Mouse (Mus musculus) lung, embryonic 16.5 days (tissue): ENCODE results near the gene Aoc1. TPM values are rescaled to one million over a fixed set of nuclear protein-coding genes. Genes with fewer than 3 reads are reported as not detected.
"Not testable (repeated sequence)": the region's sequence is repeated elsewhere in the genome, so short reads cannot be mapped to it uniquely, and the experiment has no call there.

Experiments used
- ATAC-seq: fragments of 200-750 bp; cut with Nextera tagmentation; 2 replicates; pipeline ENCODE4 v1.8.0; 2017; ENCODE audit warnings: low read depth, mild to moderate bottlenecking, moderate library complexity
- H3K27ac ChIP-seq: fragments of 300-500 bp; sonication (generic); 2 replicates; pipeline ENCODE4 v1.5.1; 2014; ENCODE audit warnings: mild to moderate bottlenecking, control low read depth, low read length
- H3K27me3 ChIP-seq: fragments of 300-500 bp; sonication (generic); 2 replicates; pipeline ENCODE4 v1.6.1; 2014; ENCODE audit warnings: low read depth, low read length, mixed read lengths; ENCODE audit not compliant: control insufficient read depth, insufficient read depth
- H3K36me3 ChIP-seq: fragments of 300-500 bp; sonication (generic); 2 replicates; pipeline ENCODE4 v1.6.1; 2014; ENCODE audit warnings: low read length; ENCODE audit not compliant: control insufficient read depth, insufficient read depth
- H3K4me1 ChIP-seq: fragments of 300-500 bp; sonication (generic); replicated peaks from 2 replicates; pipeline ENCODE4 v1.6.1; 2014; ENCODE audit warnings: low read length, mixed read lengths; ENCODE audit not compliant: control insufficient read depth, insufficient read depth
- H3K4me2 ChIP-seq: fragments of 300-500 bp; sonication (generic); 2 replicates; pipeline ENCODE4 v1.6.1; 2014; ENCODE audit warnings: low read depth, low read length, control low read depth
- H3K4me3 ChIP-seq: fragments of 300-500 bp; sonication (generic); 2 replicates; pipeline ENCODE4 v1.5.1; 2014; ENCODE audit warnings: mild to moderate bottlenecking, low read length, control low read depth
- H3K9ac ChIP-seq: fragments of 300-500 bp; sonication (generic); 2 replicates; pipeline ENCODE4 v1.6.1; 2014; ENCODE audit warnings: low read length, control low read depth
- H3K9me3 ChIP-seq: fragments of 300-500 bp; sonication (generic); 2 replicates; pipeline ENCODE4 v1.6.1; 2016; ENCODE audit warnings: low read length; ENCODE audit not compliant: control insufficient read depth
- WGBS: fragments of 180-500 bp; shearing (Covaris S2); extraction: QIAGEN DNeasy Blood & Tissue Kit; methylation state at CpG from one replicate; pipeline ENCODE4 v1.1.7; 2014; 5-methylcytosine and 5-hydroxymethylcytosine counted together
- polyA plus RNA-seq: library from polyadenylated mRNA; unstranded; fragments of >200 nt; fragmentation: Nextera tagmentation; extraction: Ambion mirVana; gene quantifications from 2 replicates; pipeline ENCODE4 v1.2.1, GENCODE M21; 2015

The Aoc1 gene
- polyA plus RNA-seq, 1 experiment from 2014 or later: not detected

- H3K27ac ChIP-seq, ATAC-seq, H3K36me3 ChIP-seq, H3K4me3 ChIP-seq, H3K9me3 ChIP-seq, H3K4me1 ChIP-seq, H3K9ac ChIP-seq, H3K27me3 ChIP-seq, H3K4me2 ChIP-seq: not testable (repeated sequence)
- 48% methylated on average over 1 of the region's 1 CpGs for WGBS
Measured at GRCm38 (mm10) chr6:48866355-48866950, 6.2 kb upstream of the Aoc1 start.

DNA sequence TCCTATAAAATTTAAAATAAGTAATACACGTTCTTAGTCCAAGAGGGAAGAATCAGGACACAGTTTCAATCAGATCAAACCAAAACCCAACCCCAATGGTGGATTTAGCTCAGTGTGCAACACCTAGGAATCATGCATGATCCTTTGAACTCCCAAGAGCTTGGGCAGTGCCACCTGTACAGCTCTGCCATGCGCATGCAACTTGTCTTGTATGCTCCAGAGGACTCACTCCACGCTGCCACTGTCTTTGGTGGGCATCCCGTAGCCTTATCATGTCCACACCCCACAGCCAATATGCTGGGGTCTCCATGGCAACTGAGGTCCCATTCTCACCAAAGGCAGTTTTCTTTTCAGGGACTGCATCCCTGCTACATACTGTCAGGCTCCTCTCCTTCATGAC is 5.5 kb upstream of the Aoc1 start:
- WGBS: 60% methylated on average over 4 of the region's 4 CpGs
- H3K9me3 ChIP-seq: no peaks in the 10 kb centered on the region
- H3K36me3 ChIP-seq: no peaks in the 10 kb centered on the region
- no peaks in the 10 kb centered on the region for H3K27me3 ChIP-seq
- H3K4me3 ChIP-seq: no peak overlapping the region
- no peak overlapping the region for H3K4me2 ChIP-seq
- no peak overlapping the region for H3K9ac ChIP-seq
- H3K27ac ChIP-seq: no peak overlapping the region
- no peak for ATAC-seq
- H3K4me1 ChIP-seq: no peaks in the 10 kb centered on the region; the same call in 1 of the 2 replicates

GRCm38 (mm10) chr6:48869774-48870173 is 2.9 kb upstream of the Aoc1 start:
- Histone ChIP-seq H3K27ac (no peak overlapping the region), H3K27me3 (no peaks in the 10 kb centered on the region), H3K9ac (no peak overlapping the region), H3K4me1 (no peaks in the 10 kb centered on the region), H3K4me3 (no peak overlapping the region), H3K36me3 (no peaks in the 10 kb centered on the region), H3K9me3 (no peaks in the 10 kb centered on the region), H3K4me2 (no peak overlapping the region)
- 49% methylated on average over 2 of the region's 2 CpGs for WGBS
- ATAC-seq: no peak

- Histone ChIP-seq H3K4me3 (no peak overlapping the region), H3K4me2 (no peak overlapping the region), H3K4me1 (no peaks in the 10 kb centered on the region), H3K27ac (no peak overlapping the region), H3K36me3 (no peaks in the 10 kb centered on the region), H3K9ac (no peak overlapping the region), H3K9me3 (no peaks in the 10 kb centered on the region), H3K27me3 (no peaks in the 10 kb centered on the region)
- WGBS: 75% methylated on average over 4 of the region's 4 CpGs
- ATAC-seq: no peak
Measured at GRCm38 (mm10) chr6:48874576-48874975, 1.9 kb downstream of the Aoc1 start.

GRCm38 (mm10) chr6:48875515-48875914 is 2.8 kb downstream of the Aoc1 start:
- no peak for ATAC-seq
- no peaks in the 10 kb centered on the region for H3K4me1 ChIP-seq
- H3K9ac ChIP-seq: no peak overlapping the region
- H3K36me3 ChIP-seq: no peaks in the 10 kb centered on the region
- H3K9me3 ChIP-seq: no peaks in the 10 kb centered on the region
- no peak overlapping the region for H3K4me2 ChIP-seq
- H3K4me3 ChIP-seq: no peak overlapping the region
- no peaks in the 10 kb centered on the region for H3K27me3 ChIP-seq
- no peak overlapping the region for H3K27ac ChIP-seq
- WGBS: 79% methylated on average over 6 of the region's 6 CpGs

DNA sequence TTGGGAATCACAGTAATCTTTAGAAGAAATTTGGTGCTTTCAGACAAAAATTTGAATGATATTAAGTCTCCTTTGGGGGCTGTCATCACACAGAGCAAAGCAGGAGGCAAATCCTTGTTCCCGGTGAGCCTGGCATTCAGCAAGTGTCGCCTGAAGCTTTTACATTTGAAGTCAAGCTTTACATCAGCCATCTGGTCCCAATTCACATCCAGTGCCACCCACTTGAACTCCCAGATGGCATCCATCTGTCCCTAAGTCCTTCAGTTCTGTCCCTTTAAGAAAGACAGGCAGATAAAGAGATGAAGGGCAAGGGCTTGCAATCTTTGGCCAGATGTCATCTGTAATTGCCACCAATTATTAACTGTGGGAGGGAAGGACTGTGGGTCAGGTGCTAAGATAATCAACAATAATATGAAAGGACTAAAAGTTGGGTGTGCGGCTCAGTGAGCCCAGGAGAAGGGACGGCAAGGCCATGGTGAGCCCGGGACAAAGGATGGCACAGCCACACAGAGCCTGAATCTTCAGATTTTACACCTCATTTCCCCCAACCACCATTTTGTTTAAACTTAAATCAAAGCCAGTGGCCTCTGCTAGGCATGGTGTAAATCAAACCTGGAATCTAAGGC is 3.9 kb downstream of the Aoc1 start:
- Histone ChIP-seq H3K9ac (no peak overlapping the region), H3K27me3 (no peaks in the 10 kb centered on the region), H3K4me2 (no peak overlapping the region), H3K4me3 (no peak overlapping the region), H3K4me1 (no peaks in the 10 kb centered on the region), H3K9me3 (no peaks in the 10 kb centered on the region), H3K36me3 (no peaks in the 10 kb centered on the region), H3K27ac (no peak overlapping the region)
- no peak for ATAC-seq
- 49% methylated on average over 5 of the region's 5 CpGs for WGBS

- no peak overlapping the region for H3K4me2 ChIP-seq
- H3K4me1 ChIP-seq: no peaks in the 10 kb centered on the region
- H3K4me3 ChIP-seq: no peak overlapping the region
- 53% methylated on average over 4 of the region's 4 CpGs for WGBS
- H3K27ac ChIP-seq: no peak overlapping the region
- ATAC-seq: no peak
- no peaks in the 10 kb centered on the region for H3K36me3 ChIP-seq
- no peak overlapping the region for H3K9ac ChIP-seq
- H3K27me3 ChIP-seq: no peaks in the 10 kb centered on the region
- H3K9me3 ChIP-seq: no peaks in the 10 kb centered on the region
Measured at GRCm38 (mm10) chr6:48894203-48894602, 21.5 kb downstream of the Aoc1 start.

DNA sequence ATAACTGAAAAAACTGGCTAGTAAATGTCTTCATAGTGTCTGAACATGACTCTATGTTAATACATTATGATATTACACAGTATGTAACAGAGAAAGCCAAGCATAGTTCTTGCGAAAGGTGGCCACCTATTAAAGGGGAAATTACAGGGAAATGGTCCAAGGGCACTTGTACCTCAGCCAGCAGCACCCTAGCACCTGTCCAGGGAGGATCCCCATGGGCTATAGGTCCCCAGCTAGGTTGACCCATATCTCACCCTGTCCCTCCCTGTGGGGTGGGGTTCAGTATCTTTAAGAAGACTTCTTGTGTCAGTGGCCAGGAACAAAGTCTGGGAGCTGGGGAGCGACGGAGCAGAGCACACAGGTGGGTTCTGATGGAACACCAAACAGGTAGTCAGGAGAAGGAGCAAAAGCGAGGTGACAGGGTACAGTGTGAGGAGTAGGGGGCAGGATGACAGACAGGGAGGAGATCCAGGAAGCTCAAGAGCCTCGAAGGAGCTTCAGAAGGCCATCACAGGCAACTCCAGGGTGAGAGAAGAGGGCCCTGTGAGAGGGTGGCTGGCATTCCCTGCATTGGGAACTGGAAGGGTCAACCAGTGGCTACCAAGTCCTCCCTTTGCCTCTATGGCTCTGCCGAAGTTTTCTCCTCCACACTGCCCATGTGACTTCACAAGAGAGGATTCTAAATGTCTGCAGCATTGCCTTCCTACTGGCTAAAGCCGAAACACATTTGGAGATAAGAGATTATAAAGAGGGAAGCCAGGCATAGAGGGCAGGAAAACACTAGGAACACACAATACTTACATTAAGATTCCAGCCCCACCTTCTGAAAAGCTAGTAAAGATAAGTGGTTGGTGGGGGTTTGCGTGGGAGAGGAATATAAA is 22.5 kb downstream of the Aoc1 start:
- ATAC-seq: no peak
- Histone ChIP-seq H3K9ac (no peak overlapping the region), H3K9me3 (no peaks in the 10 kb centered on the region), H3K4me3 (no peak overlapping the region), H3K27me3 (no peaks in the 10 kb centered on the region), H3K36me3 (no peaks in the 10 kb centered on the region), H3K4me2 (no peak overlapping the region), H3K4me1 (no peaks in the 10 kb centered on the region), H3K27ac (no peak overlapping the region)
- 80% methylated on average over 8 of the region's 8 CpGs for WGBS

- Histone ChIP-seq H3K4me2 (no peak overlapping the region), H3K9me3 (no peaks in the 10 kb centered on the region), H3K4me1 (no peaks in the 10 kb centered on the region), H3K36me3 (no peaks in the 10 kb centered on the region), H3K9ac (no peak overlapping the region), H3K27ac (no peak overlapping the region), H3K4me3 (no peak overlapping the region), H3K27me3 (no peaks in the 10 kb centered on the region)
- 84% methylated on average over 5 of the region's 5 CpGs for WGBS
- no peak for ATAC-seq
Measured at GRCm38 (mm10) chr6:48895941-48896340, 23.2 kb downstream of the Aoc1 start.
